Mouse (Mus musculus) midbrain, embryonic 16.5 days (tissue): ENCODE results near the gene Nemp1. TPM values are rescaled to one million over a fixed set of nuclear protein-coding genes. Genes with fewer than 3 reads are reported as not detected.

Source experiments
- polyA plus RNA-seq: library from polyadenylated mRNA; unstranded; fragments of >200 nt; fragmentation: Nextera tagmentation; extraction: Ambion mirVana; gene quantifications from 2 replicates; pipeline ENCODE4 v1.2.1, GENCODE M21; 2015

The Nemp1 gene
- polyA plus RNA-seq, 1 experiment from 2014 or later = 3.2 TPM

Other genes with a start within 250 kb of the Nemp1 start
- 1.3 and 2.1 TPM in 2 replicates for gene Stac3, start 165.2 kb upstream of the Nemp1 start, polyA plus RNA-seq
- gene Ndufa4l2, start 151.9 kb upstream of the Nemp1 start, polyA plus RNA-seq = 17.6 and 19.7 TPM in 2 replicates
- 45.0 and 45.6 TPM in 2 replicates for gene Shmt2, start 144.5 kb upstream of the Nemp1 start, polyA plus RNA-seq
- 62.1 and 66.7 TPM in 2 replicates for gene Nxph4, start 132.3 kb upstream of the Nemp1 start, polyA plus RNA-seq
- gene Lrp1, start 45.8 kb upstream of the Nemp1 start, polyA plus RNA-seq = 110 and 117 TPM in 2 replicates
- gene Stat6, start 23.9 kb upstream of the Nemp1 start, polyA plus RNA-seq = 4.4 and 5.4 TPM in 2 replicates
- 1.6 and 2.1 TPM in 2 replicates for gene Nab2, start 1.7 kb downstream of the Nemp1 start, polyA plus RNA-seq
- 0.60 and 0.93 TPM in 2 replicates for gene Myo1a, start 38.3 kb downstream of the Nemp1 start, polyA plus RNA-seq
- gene Tac2, start 57.6 kb downstream of the Nemp1 start, polyA plus RNA-seq = 0.34 and 1.2 TPM in 2 replicates
- gene Zbtb39, start 72.6 kb downstream of the Nemp1 start, polyA plus RNA-seq = 2.7 and 3.2 TPM in 2 replicates
- 1.1 and 1.7 TPM in 2 replicates for gene Gpr182, start 84.8 kb downstream of the Nemp1 start, polyA plus RNA-seq
- not detected in 2 replicates for gene Rdh1, start 92.8 kb downstream of the Nemp1 start, polyA plus RNA-seq
- gene Rdh16f1, start 92.9 kb downstream of the Nemp1 start, polyA plus RNA-seq = 0.25 TPM in 1 of 2 replicates, not detected in the other
- gene Rdh9, start 109.5 kb downstream of the Nemp1 start, polyA plus RNA-seq = 0.15 TPM in 1 of 2 replicates, not detected in the other
- not detected in 2 replicates for gene Rdh16, start 134.3 kb downstream of the Nemp1 start, polyA plus RNA-seq
- not detected in 2 replicates for gene Rdh19, start 183.0 kb downstream of the Nemp1 start, polyA plus RNA-seq
- gene Rdh16f2, start 199.6 kb downstream of the Nemp1 start, polyA plus RNA-seq = not detected in 2 replicates
- not detected in 2 replicates for gene Rdh7, start 221.9 kb downstream of the Nemp1 start, polyA plus RNA-seq
- gene Sdr9c7, start 231.6 kb downstream of the Nemp1 start, polyA plus RNA-seq = not detected in 2 replicates